Mouse (Mus musculus) forebrain, embryonic 15.5 days (tissue): Measurements from ENCODE around the gene Ripply1. TPM values are rescaled to one million over a fixed set of nuclear protein-coding genes. Genes with fewer than 3 reads are reported as not detected.
"Not testable (repeated sequence)": the region's sequence is repeated elsewhere in the genome, so short reads cannot be mapped to it uniquely, and the experiment has no call there.

ENCODE experiments used
- ATAC-seq: fragments of 200-750 bp; cut with Nextera tagmentation; replicated peaks from 2 replicates; pipeline ENCODE4 v1.8.0; 2017; ENCODE audit warnings: mild to moderate bottlenecking, moderate TSS enrichment, moderate library complexity
- H3K27ac ChIP-seq: fragments of 300-500 bp; sonication (generic); replicated peaks from 2 replicates; pipeline ENCODE4 v1.5.1; 2015; ENCODE audit warnings: mild to moderate bottlenecking, inconsistent platforms
- H3K27me3 ChIP-seq: fragments of 300-500 bp; sonication (generic); 2 replicates; pipeline ENCODE4 v1.6.1; 2015; ENCODE audit warnings: inconsistent platforms
- H3K36me3 ChIP-seq: fragments of 300-500 bp; sonication (generic); 2 replicates; pipeline ENCODE4 v1.6.1; 2015; ENCODE audit warnings: mild to moderate bottlenecking, inconsistent platforms
- H3K4me1 ChIP-seq: fragments of 300-500 bp; sonication (generic); 2 replicates; pipeline ENCODE4 v1.6.1; 2015; ENCODE audit warnings: inconsistent platforms
- H3K4me2 ChIP-seq: fragments of 300-500 bp; sonication (generic); replicated peaks from 2 replicates; pipeline ENCODE4 v1.6.1; 2015; ENCODE audit warnings: mild to moderate bottlenecking, inconsistent platforms
- H3K4me3 ChIP-seq: fragments of 300-500 bp; sonication (generic); 2 replicates; pipeline ENCODE4 v1.5.1; 2015; ENCODE audit warnings: mild to moderate bottlenecking, inconsistent platforms
- H3K9ac ChIP-seq: fragments of 300-500 bp; sonication (generic); replicated peaks from 2 replicates; pipeline ENCODE4 v1.6.1; 2015; ENCODE audit warnings: mild to moderate bottlenecking, inconsistent platforms
- H3K9me3 ChIP-seq: fragments of 300-500 bp; sonication (generic); 2 replicates; pipeline ENCODE4 v1.6.1; 2016; ENCODE audit warnings: inconsistent platforms
- WGBS: fragments of 180-500 bp; shearing (Covaris S2); methylation state at CpG from one replicate; pipeline ENCODE4 v1.1.7; 2015; ENCODE audit warnings: mixed read lengths; 5-methylcytosine and 5-hydroxymethylcytosine counted together
- polyA plus RNA-seq: library from polyadenylated mRNA; unstranded; fragments of >200 nt; fragmentation: Nextera tagmentation; extraction: Ambion mirVana; gene quantifications from 2 replicates; pipeline ENCODE4 v1.2.1, GENCODE M21; 2015

The Ripply1 gene
- polyA plus RNA-seq, 1 experiment from 2014 or later = not detected

DNA sequence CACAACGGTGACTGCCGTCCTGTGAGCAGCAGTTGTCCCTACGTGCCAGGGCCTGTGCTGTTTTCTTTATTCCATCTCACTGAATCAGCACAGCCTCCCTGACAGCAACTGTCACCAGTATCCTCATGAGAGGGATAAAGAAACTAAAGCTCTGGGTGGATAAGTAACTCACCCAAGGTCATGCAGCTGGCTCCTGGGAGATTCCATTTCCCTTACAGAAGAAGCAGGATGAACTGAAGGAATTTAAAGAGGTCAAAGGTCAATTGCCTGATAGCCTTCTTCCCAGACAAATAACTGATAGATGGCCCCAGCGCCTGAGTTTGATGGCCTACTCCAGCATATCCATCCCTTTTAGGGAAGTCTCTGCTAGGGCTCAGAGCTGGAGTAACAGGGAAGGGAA is 4.8 kb downstream of the Ripply1 start:
- H3K4me2 ChIP-seq = no peak overlapping the region
- no peaks in the 10 kb centered on the region for H3K4me1 ChIP-seq
- no peaks in the 10 kb centered on the region for H3K36me3 ChIP-seq
- no peak for ATAC-seq
- H3K27me3 ChIP-seq = no peaks in the 10 kb centered on the region
- H3K27ac ChIP-seq = no peak overlapping the region
- H3K9ac ChIP-seq = no peak overlapping the region
- WGBS = 45% methylated on average over 4 of the region's 4 CpGs
- H3K4me3 ChIP-seq = no peak overlapping the region
- H3K9me3 ChIP-seq = no peaks in the 10 kb centered on the region

DNA sequence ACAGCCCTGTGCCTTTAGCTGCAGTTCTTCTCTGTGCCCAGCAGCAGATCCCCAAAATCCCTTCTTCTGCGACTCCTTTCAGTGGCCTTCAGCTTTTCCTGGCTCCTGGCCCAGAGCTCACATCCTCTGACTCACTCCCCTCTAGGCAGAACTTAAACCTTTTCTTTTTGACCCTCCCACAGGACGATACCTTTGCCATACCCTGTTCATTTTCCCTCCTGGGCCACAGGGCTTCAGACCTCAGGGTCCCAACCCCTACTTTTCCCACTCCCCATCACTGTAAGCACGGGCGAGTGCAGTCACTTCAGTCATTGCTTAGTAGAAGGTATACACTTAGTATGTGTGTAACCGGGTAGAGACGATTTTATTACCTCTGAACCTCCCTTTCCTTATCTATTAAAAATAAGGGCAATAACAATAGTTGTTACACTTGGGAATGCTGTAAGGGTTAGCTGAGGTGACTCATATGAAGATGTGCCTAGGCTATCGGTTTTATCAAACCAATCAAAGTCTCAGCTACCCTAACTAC is 7.0 kb downstream of the Ripply1 start:
- Histone ChIP-seq H3K9ac (no peak overlapping the region), H3K4me2 (no peak overlapping the region), H3K4me3 (no peak overlapping the region), H3K36me3 (no peaks in the 10 kb centered on the region), H3K27ac (no peak overlapping the region), H3K9me3 (no peaks in the 10 kb centered on the region), H3K4me1 (no peaks in the 10 kb centered on the region), H3K27me3 (no peaks in the 10 kb centered on the region)
- WGBS = 74% methylated on average over 7 of the region's 7 CpGs
- ATAC-seq = no peak

DNA sequence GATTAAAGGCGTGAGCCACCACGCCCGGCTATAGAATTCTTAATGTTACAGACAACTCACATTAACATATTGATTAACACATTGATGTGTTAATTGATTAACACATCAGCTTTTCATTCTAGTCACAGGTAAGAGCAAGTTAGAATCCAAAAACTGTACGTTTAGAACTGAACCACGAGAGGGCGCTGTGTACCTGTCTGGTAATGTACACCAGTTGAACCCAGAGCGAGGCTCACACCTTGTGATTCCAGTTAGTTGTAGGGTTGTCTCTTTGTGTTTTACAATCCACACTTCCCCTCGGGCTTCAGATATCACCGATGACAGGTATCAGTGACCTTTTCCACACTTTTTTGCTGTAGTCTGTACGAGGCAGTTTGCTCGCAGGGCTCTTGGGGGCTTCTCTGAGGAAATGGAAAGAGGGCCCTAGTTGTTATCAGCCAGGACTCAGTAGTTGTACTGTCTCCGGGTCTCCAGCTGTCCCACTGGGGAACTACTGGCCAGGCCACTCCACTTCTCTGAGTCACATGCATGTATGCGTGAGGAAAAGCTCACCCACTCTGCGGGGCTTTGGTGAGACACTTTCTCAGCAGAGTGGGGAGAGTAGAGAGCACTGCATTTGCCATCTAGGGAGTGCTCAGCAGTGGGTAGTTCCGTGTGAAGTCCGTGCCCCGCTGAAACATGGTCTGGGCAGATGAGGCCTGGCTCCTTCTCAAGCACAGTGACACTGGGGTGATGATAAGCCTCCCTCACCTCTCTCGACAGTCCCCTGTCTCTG is 7.7 kb downstream of the Ripply1 start:
- ATAC-seq = no peak; the same call in 1 of the 2 replicates
- H3K9ac ChIP-seq = no peak overlapping the region
- no peak overlapping the region for H3K4me2 ChIP-seq
- H3K27me3 ChIP-seq = no peaks in the 10 kb centered on the region
- H3K4me1 ChIP-seq = no peaks in the 10 kb centered on the region
- H3K9me3 ChIP-seq = no peaks in the 10 kb centered on the region
- H3K27ac ChIP-seq = no peak overlapping the region
- H3K4me3 ChIP-seq = no peak overlapping the region
- no peaks in the 10 kb centered on the region for H3K36me3 ChIP-seq
- WGBS = 44% methylated on average over 18 of the region's 18 CpGs

DNA sequence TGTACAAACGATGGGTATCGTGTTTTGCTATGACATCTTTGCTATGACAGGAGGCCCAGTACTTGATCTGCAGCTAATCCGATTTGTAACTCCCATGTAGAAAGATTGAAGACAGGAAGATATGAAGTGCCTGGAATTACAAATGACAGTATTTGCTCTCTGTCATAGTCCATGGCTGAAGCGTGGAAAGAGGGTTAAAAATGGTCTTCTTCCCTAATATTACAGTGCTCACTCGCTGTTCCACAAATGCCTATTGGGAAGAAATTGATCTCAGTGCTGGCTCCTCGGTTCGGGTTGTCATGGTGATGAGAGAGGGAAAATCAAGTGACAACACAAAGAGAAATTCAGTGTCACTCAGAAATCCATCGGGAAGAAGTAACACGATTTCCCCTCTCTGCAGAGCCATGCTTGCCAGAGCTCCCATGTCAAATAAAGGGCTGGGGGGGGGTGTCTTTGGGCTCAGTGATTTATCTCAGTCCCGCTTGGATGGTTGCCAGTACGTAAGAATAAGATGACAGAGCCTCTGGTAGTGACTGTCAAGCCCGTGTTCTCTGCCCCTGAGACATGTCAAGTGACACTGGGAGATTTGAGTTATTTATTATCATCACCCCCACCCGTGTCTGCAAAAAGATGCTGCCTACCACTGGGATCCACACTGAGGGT is 12.0 kb downstream of the Ripply1 start:
- 70% methylated on average over 13 of the region's 13 CpGs for WGBS
- H3K4me2 ChIP-seq = no peak overlapping the region
- H3K4me3 ChIP-seq = no peak overlapping the region
- no peaks in the 10 kb centered on the region for H3K36me3 ChIP-seq
- H3K4me1 ChIP-seq = no peaks in the 10 kb centered on the region
- H3K27me3 ChIP-seq = no peaks in the 10 kb centered on the region
- no peak for ATAC-seq
- H3K27ac ChIP-seq = no peak overlapping the region
- H3K9ac ChIP-seq = no peak overlapping the region
- H3K9me3 ChIP-seq = no peaks in the 10 kb centered on the region

DNA sequence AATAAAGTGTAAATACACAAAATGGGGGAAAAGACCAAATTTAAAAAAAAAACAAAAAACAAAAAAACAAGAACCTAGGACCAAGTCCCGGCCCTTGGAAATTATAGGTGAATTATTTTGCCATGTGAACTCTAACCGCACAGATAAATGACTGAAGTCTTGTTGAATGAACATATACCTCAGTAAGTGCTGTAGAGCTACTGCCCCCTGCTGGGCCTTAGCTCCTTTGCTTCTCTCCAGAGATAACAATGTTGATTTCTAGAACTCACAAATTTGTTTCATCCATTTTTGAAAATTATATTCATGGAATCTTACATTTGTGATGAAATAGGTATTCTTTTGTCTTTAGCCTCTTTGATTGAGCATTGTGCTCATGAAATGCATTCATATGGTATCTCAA is 19.6 kb downstream of the Ripply1 start:
- no peak overlapping the region for H3K27ac ChIP-seq
- H3K4me1 ChIP-seq = no peaks in the 10 kb centered on the region
- H3K4me2 ChIP-seq = no peak overlapping the region
- WGBS = 83% methylated on average over 2 of the region's 2 CpGs
- no peak for ATAC-seq
- H3K27me3 ChIP-seq = no peaks in the 10 kb centered on the region
- H3K36me3 ChIP-seq = no peaks in the 10 kb centered on the region
- no peak overlapping the region for H3K4me3 ChIP-seq
- no peaks in the 10 kb centered on the region for H3K9me3 ChIP-seq
- no peak overlapping the region for H3K9ac ChIP-seq

DNA sequence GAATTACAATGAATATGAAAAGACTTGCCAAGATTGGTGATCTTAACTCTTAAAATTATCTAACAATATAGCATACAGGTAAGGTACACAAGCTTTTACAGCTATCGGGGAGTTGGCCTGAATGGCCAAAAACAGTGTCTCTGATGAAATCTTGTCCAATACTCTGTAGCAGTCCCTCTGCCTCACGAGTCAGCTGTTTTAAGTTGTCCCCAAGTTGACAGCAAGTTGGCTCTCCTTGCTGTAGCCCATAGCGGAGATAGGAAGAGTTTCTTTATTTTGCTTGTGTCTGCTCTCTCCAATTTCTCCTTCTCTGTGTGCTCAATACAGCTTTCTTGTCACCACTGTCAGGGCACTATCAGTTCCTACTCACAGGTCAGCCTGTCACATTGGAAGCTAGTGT is 23.5 kb downstream of the Ripply1 start:
- H3K36me3 ChIP-seq, H3K9ac ChIP-seq, H3K4me1 ChIP-seq, H3K27me3 ChIP-seq, H3K4me2 ChIP-seq, H3K27ac ChIP-seq, ATAC-seq, H3K4me3 ChIP-seq, H3K9me3 ChIP-seq: not testable (repeated sequence)
- 79% methylated on average over 3 of the region's 3 CpGs for WGBS

DNA sequence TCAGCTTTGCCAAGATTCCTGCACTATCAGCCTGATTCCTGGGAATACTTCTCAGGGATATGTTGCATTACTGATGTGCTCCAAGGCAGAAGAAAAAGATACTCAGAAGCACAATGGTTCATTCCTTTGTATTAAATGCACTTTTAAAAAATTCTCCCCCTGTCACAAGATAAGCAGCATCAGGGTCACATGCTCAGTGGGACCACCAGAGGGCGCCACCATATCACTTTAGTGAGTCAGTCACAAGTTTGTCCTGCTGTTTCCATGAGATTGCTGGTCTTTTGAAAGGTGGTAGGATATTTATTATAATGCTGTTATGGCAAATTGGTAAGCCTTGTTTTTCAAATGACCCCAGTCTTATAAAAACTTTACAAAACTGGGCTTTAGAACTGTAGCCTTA is 30.3 kb downstream of the Ripply1 start:
- Histone ChIP-seq H3K9me3 (no peaks in the 10 kb centered on the region), H3K36me3 (no peaks in the 10 kb centered on the region), H3K4me2 (no peak overlapping the region), H3K9ac (no peak overlapping the region), H3K4me1 (no peaks in the 10 kb centered on the region), H3K4me3 (no peak overlapping the region), H3K27me3 (no peaks in the 10 kb centered on the region), H3K27ac (no peak overlapping the region)
- WGBS = 0% methylated on average over 1 of the region's 1 CpGs
- no peak for ATAC-seq

DNA sequence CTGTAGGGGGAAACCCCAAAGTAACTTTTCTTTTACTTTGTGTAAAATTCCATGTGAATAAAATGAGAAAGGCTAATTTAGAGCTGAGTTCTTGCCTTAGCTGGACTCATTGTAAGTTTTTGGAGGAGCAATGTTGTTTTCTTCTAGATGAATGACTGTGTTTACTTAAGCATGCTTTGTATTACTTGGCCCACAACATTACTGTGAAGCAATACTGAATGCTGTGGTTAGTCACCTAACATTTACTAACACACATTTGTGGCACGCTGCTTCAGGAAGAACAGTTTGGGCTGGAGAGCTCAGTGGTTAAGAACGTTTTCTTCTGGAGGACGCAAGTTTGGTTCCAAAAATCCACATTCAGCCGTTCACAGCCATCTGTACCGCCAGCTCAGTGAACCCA is 45.1 kb downstream of the Ripply1 start:
- Histone ChIP-seq H3K36me3 (no peaks in the 10 kb centered on the region), H3K4me2 (no peak overlapping the region), H3K4me1 (no peaks in the 10 kb centered on the region), H3K27me3 (no peaks in the 10 kb centered on the region), H3K4me3 (no peak overlapping the region), H3K27ac (no peak overlapping the region), H3K9me3 (no peaks in the 10 kb centered on the region), H3K9ac (no peak overlapping the region)
- WGBS = 90% methylated on average over 5 of the region's 5 CpGs
- ATAC-seq = no peak

DNA sequence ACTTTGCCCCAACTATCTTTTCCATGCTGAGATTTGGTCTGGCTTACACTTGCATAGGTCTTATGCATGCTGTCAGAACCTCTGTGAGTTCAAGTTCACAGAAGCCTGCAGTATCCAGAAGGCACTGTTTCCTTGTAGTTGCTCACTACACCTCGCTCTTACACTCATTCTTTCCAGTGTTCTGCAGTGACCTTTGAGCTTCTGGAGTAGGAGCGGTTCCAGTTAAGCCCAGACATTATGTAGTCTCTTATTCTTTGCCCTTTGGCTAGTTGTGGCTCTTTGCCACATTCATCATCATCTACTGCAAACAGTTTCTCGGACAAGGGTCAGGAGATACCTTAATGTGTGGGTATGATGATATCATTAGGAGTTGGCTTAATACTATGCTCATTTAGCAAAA is 51.6 kb downstream of the Ripply1 start:
- no peak overlapping the region for H3K27ac ChIP-seq
- no peak for ATAC-seq

More for the DNA sequence above, 51.6 kb downstream of the Ripply1 start:
- Histone ChIP-seq H3K4me1 (no peaks in the 10 kb centered on the region), H3K4me2 (no peak overlapping the region), H3K27me3 (no peaks in the 10 kb centered on the region), H3K36me3 (no peaks in the 10 kb centered on the region), H3K9ac (no peak overlapping the region), H3K9me3 (no peaks in the 10 kb centered on the region), H3K4me3 (no peak overlapping the region)
- WGBS = 87% methylated on average over 3 of the region's 3 CpGs

Other genes with a start within 250 kb of the Ripply1 start
- gene Rnf128, start 219.0 kb downstream of the Ripply1 start, polyA plus RNA-seq = 2.8 and 3.1 TPM in 2 replicates
- gene Tbc1d8b, start 97.4 kb downstream of the Ripply1 start, polyA plus RNA-seq = 0.74 and 1.0 TPM in 2 replicates
- not detected in 2 replicates for gene Gm15013, start 67.9 kb downstream of the Ripply1 start, polyA plus RNA-seq
- 0.70 and 2.0 TPM in 2 replicates for gene Cldn2, start 18.5 kb upstream of the Ripply1 start, polyA plus RNA-seq
- 2.5 and 2.8 TPM in 2 replicates for gene Morc4, start 89.3 kb upstream of the Ripply1 start, polyA plus RNA-seq
- gene Rbm41, start 216.2 kb upstream of the Ripply1 start, polyA plus RNA-seq = 7.1 TPM in 2 replicates